In genomic region chr14:122490441-122491328, GRCm38 (mm10) we compare ENCODE assay signal across 8 mouse cellular contexts. TPM values are rescaled to one million over a fixed set of nuclear protein-coding genes. Genes with fewer than 3 reads are reported as not detected.
DNase-seq lines count a peak whose midpoint lies in the region; ATAC-seq lines count a peak whose summit lies in the region.

Gm10837 (plus strand) TSS chr14:122490586.

- ATAC-seq in forebrain, embryonic 11.5 days (replicated peaks; ENCODE audit: low FRiP score) = peak; percentile 86
- no peak for ATAC-seq in limb, embryonic 15.5 days (ENCODE audit: insufficient number of reproducible peaks, low FRiP score, low TSS enrichment, low read depth)
- ATAC-seq in stomach, embryonic 14.5 days (ENCODE audit: insufficient number of reproducible peaks, insufficient read depth, low FRiP score, low read depth) = peak; percentile 46; the same call in 1 of the 2 replicates

- WGBS in heart, embryonic 10.5 days = under 1% methylated on average over 51 of the region's 51 CpGs
- 1% methylated on average over 48 of the region's 51 CpGs for WGBS in forebrain, embryonic 11.5 days
- 3% methylated on average over 51 of the region's 51 CpGs for whole genome bisulfite sequencing in limb, embryonic 15.5 days
- 2% methylated on average over 49 of the region's 51 CpGs for WGBS in stomach, embryonic 14.5 days

- peak within 1 kb of the TSS; percentile 60 for H3K4me2 ChIP-seq in forebrain, embryonic 11.5 days (ENCODE audit: low read depth, low read length, severe bottlenecking)
- peak within 1 kb of the TSS; percentile 52 for H3K4me2 ChIP-seq in limb, embryonic 15.5 days
- peak within 1 kb of the TSS; percentile 15; the same call in 1 of the 2 replicates for H3K4me2 ChIP-seq in stomach, embryonic 14.5 days (replicated peaks; ENCODE audit: low read depth, low read length)

- DNase-seq in heart, embryonic 10.5 days (ENCODE audit: low spot score) = peak; percentile 74
- DNase-seq in heart, adult 18-20 months = no peak
- peak; percentile 75 for DNase-seq in ZHBTc4 (ENCODE audit: low read depth, low spot score)
- DNase-seq in forebrain, embryonic 11.5 days (ENCODE audit: low spot score) = peak; percentile 79
- no peak for DNase-seq in gastrocnemius, postnatal 4 days (ENCODE audit: low spot score in 2 of 2)
- no peak for DNase-seq in layer of hippocampus, adult 9-10 months (ENCODE audit: low spot score)

- peak within 1 kb of the TSS; percentile 51 for H3K4me3 ChIP-seq in heart, embryonic 10.5 days
- peak within 1 kb of the TSS; percentile 31 for H3K4me3 ChIP-seq in forebrain, embryonic 11.5 days (ENCODE audit: low read depth, low read length)
- H3K4me3 ChIP-seq in limb, embryonic 15.5 days = peak within 1 kb of the TSS; percentile 34
- H3K4me3 ChIP-seq in stomach, embryonic 14.5 days (ENCODE audit: low read depth, low read length) = peak within 1 kb of the TSS; percentile 9; the same call in 1 of the 2 replicates

- 0 out of 2 replicates have a peak, but pooled peaks cover 5% of the 10 kb centered on the region for H3K4me1 ChIP-seq in heart, embryonic 10.5 days
- peaks cover 8% of the 10 kb centered on the region; the same call in 1 of the 2 replicates for H3K4me1 ChIP-seq in forebrain, embryonic 11.5 days (replicated peaks; ENCODE audit: control insufficient read depth, insufficient read depth, low read length)
- peaks cover 6% of the 10 kb centered on the region for H3K4me1 ChIP-seq in limb, embryonic 15.5 days
- no peaks in the 10 kb centered on the region for H3K4me1 ChIP-seq in stomach, embryonic 14.5 days (ENCODE audit: control insufficient read depth, insufficient read depth, low read length)

- peaks cover 80% of the 10 kb centered on the region for H3K27me3 ChIP-seq in heart, embryonic 10.5 days (ENCODE audit: insufficient read depth, poor library complexity, severe bottlenecking)
- peaks cover 23% of the 10 kb centered on the region for H3K27me3 ChIP-seq in forebrain, embryonic 11.5 days (ENCODE audit: control insufficient read depth, insufficient read depth, low read length)
- peaks cover 55% of the 10 kb centered on the region for H3K27me3 ChIP-seq in limb, embryonic 15.5 days
- H3K27me3 ChIP-seq in stomach, embryonic 14.5 days (ENCODE audit: control insufficient read depth, insufficient read depth, low read length) = peaks cover 41% of the 10 kb centered on the region

- no peaks in the 10 kb centered on the region for H3K9me3 ChIP-seq in heart, embryonic 10.5 days
- H3K9me3 ChIP-seq in forebrain, embryonic 11.5 days (ENCODE audit: control insufficient read depth, low read length) = no peaks in the 10 kb centered on the region
- H3K9me3 ChIP-seq in limb, embryonic 15.5 days = no peaks in the 10 kb centered on the region
- no peaks in the 10 kb centered on the region for H3K9me3 ChIP-seq in stomach, embryonic 14.5 days (ENCODE audit: control insufficient read depth, low read depth, low read length)

- H3K9ac ChIP-seq in forebrain, embryonic 11.5 days (ENCODE audit: low read length) = peak within 1 kb of the TSS; percentile 57
- no peak within 1 kb of the TSS for H3K9ac ChIP-seq in limb, embryonic 15.5 days
- no peak within 1 kb of the TSS for H3K9ac ChIP-seq in stomach, embryonic 14.5 days (replicated peaks; ENCODE audit: low read depth, low read length)

- no peaks in the 10 kb centered on the region for H3K36me3 ChIP-seq in heart, embryonic 10.5 days
- no peaks in the 10 kb centered on the region for H3K36me3 ChIP-seq in forebrain, embryonic 11.5 days (ENCODE audit: control insufficient read depth, insufficient read depth, low read length)
- no peaks in the 10 kb centered on the region for H3K36me3 ChIP-seq in limb, embryonic 15.5 days
- no peaks in the 10 kb centered on the region for H3K36me3 ChIP-seq in stomach, embryonic 14.5 days (ENCODE audit: control insufficient read depth, insufficient read depth, low read length)

- no peak within 1 kb of the TSS for H3K27ac ChIP-seq in heart, embryonic 10.5 days
- H3K27ac ChIP-seq in forebrain, embryonic 11.5 days (ENCODE audit: low read depth, low read length) = 0 out of 2 replicates have a peak within 1 kb of the TSS, but pooled peaks have one; percentile 43
- H3K27ac ChIP-seq in limb, embryonic 15.5 days = no peak within 1 kb of the TSS
- no peak within 1 kb of the TSS for H3K27ac ChIP-seq in stomach, embryonic 14.5 days (ENCODE audit: low read length)

RNA-seq across cellular contexts. Expression of gene Gm10837, which starts in this region (rescaled TPM):
- not detected in 2 replicates for polyA plus RNA-seq in heart, embryonic 10.5 days (2016; fragmentation: Nextera tagmentation; extraction: Ambion mirVana)
- total RNA-seq in heart, adult 18-20 months (2021) = not detected
- polyA plus RNA-seq in forebrain, embryonic 11.5 days (2014; fragmentation: Nextera tagmentation; extraction: Ambion mirVana) = 0.29 and 0.48 TPM in 2 replicates
- not detected in 2 replicates for polyA plus RNA-seq in limb, embryonic 15.5 days (2015; fragmentation: Nextera tagmentation; extraction: Ambion mirVana)
- polyA plus RNA-seq in stomach, embryonic 14.5 days (2014; fragmentation: Nextera tagmentation; extraction: Ambion mirVana) = not detected in 2 replicates
- not detected for total RNA-seq in gastrocnemius, postnatal 4 days (2021)

Comparison
In these comparisons a context has a peak if more than half of its experiments do, and no peak if none do; other contexts are left out.
1. Peak in DNase-seq and H3K4me3 ChIP-seq in heart, embryonic 10.5 days; RNA of the gene not detected or under 1 TPM.
2. Peak in DNase-seq, ATAC-seq, H3K4me3 ChIP-seq, H3K27ac ChIP-seq, H3K9ac ChIP-seq and H3K4me2 ChIP-seq in forebrain, embryonic 11.5 days; RNA of the gene not detected or under 1 TPM.
3. Peak in ATAC-seq, H3K4me3 ChIP-seq and H3K4me2 ChIP-seq in stomach, embryonic 14.5 days; RNA of the gene not detected or under 1 TPM.